Mouse (Mus musculus): ENCODE measurements around the gene Amph. TPM values are rescaled to one million over a fixed set of nuclear protein-coding genes. Genes with fewer than 3 reads are reported as not detected.

The Amph gene
- polyA plus RNA-seq, 1 experiment: 0.59 TPM

- no peaks in the 10 kb centered on the region for H3K4me1 ChIP-seq (ENCODE audit: control insufficient read depth, insufficient read depth, insufficient read length, low read length)
- no peak overlapping the region for H3K4me3 ChIP-seq (ENCODE audit: insufficient read depth, low read depth, low read length)
- no peak overlapping the region for H3K27ac ChIP-seq (replicated peaks; ENCODE audit: low read depth, low read length)
These were observed 54.5 kb downstream of the Amph start for GRCm38 (mm10) chr13:19002502-19002901.

GRCm38 (mm10) chr13:19004406-19004805 is 56.4 kb downstream of the Amph start:
- no peaks in the 10 kb centered on the region for H3K4me1 ChIP-seq (ENCODE audit: control insufficient read depth, insufficient read depth, insufficient read length, low read length)
- no peak overlapping the region for H3K27ac ChIP-seq (replicated peaks; ENCODE audit: low read depth, low read length)
- no peak overlapping the region for H3K4me3 ChIP-seq (ENCODE audit: insufficient read depth, low read depth, low read length)

GRCm38 (mm10) chr13:19008440-19008839 is 60.4 kb downstream of the Amph start:
- no peak overlapping the region for H3K27ac ChIP-seq (replicated peaks; ENCODE audit: low read depth, low read length)
- H3K4me1 ChIP-seq (ENCODE audit: control insufficient read depth, insufficient read depth, insufficient read length, low read length): no peaks in the 10 kb centered on the region
- no peak overlapping the region for H3K4me3 ChIP-seq (ENCODE audit: insufficient read depth, low read depth, low read length)

GRCm38 (mm10) chr13:19014825-19015375 is 66.9 kb downstream of the Amph start:
- no peaks in the 10 kb centered on the region for H3K4me1 ChIP-seq (ENCODE audit: control insufficient read depth, insufficient read depth, insufficient read length, low read length)
- H3K27ac ChIP-seq (replicated peaks; ENCODE audit: low read depth, low read length): no peak overlapping the region
- H3K4me3 ChIP-seq (ENCODE audit: insufficient read depth, low read depth, low read length): no peak overlapping the region

GRCm38 (mm10) chr13:19021529-19021928 is 73.5 kb downstream of the Amph start:
- Histone ChIP-seq H3K4me1 (ENCODE audit: control insufficient read depth, insufficient read depth, insufficient read length, low read length) (no peaks in the 10 kb centered on the region), H3K27ac (replicated peaks; ENCODE audit: low read depth, low read length) (no peak overlapping the region), H3K4me3 (ENCODE audit: insufficient read depth, low read depth, low read length) (no peak overlapping the region)

- H3K4me1 ChIP-seq (ENCODE audit: control insufficient read depth, insufficient read depth, insufficient read length, low read length): no peaks in the 10 kb centered on the region
- H3K27ac ChIP-seq (replicated peaks; ENCODE audit: low read depth, low read length): no peak overlapping the region
- H3K4me3 ChIP-seq (ENCODE audit: insufficient read depth, low read depth, low read length): no peak overlapping the region
These were observed 74.3 kb downstream of the Amph start for GRCm38 (mm10) chr13:19022310-19022709.

GRCm38 (mm10) chr13:19025091-19025688 is 77.2 kb downstream of the Amph start:
- Histone ChIP-seq H3K27ac (replicated peaks; ENCODE audit: low read depth, low read length) (no peak overlapping the region), H3K4me1 (ENCODE audit: control insufficient read depth, insufficient read depth, insufficient read length, low read length) (no peaks in the 10 kb centered on the region), H3K4me3 (ENCODE audit: insufficient read depth, low read depth, low read length) (no peak overlapping the region)

GRCm38 (mm10) chr13:19025906-19026305 is 77.9 kb downstream of the Amph start:
- Histone ChIP-seq H3K4me1 (ENCODE audit: control insufficient read depth, insufficient read depth, insufficient read length, low read length) (no peaks in the 10 kb centered on the region), H3K4me3 (ENCODE audit: insufficient read depth, low read depth, low read length) (no peak overlapping the region), H3K27ac (replicated peaks; ENCODE audit: low read depth, low read length) (no peak overlapping the region)

- Histone ChIP-seq H3K4me1 (ENCODE audit: control insufficient read depth, insufficient read depth, insufficient read length, low read length) (no peaks in the 10 kb centered on the region), H3K27ac (replicated peaks; ENCODE audit: low read depth, low read length) (no peak overlapping the region), H3K4me3 (ENCODE audit: insufficient read depth, low read depth, low read length) (no peak overlapping the region)
These were observed 78.9 kb downstream of the Amph start for GRCm38 (mm10) chr13:19026923-19027322.

GRCm38 (mm10) chr13:19027766-19028350 is 79.9 kb downstream of the Amph start:
- Histone ChIP-seq H3K4me3 (ENCODE audit: insufficient read depth, low read depth, low read length) (no peak overlapping the region), H3K27ac (replicated peaks; ENCODE audit: low read depth, low read length) (no peak overlapping the region)

GRCm38 (mm10) chr13:19031916-19032688 is 84.1 kb downstream of the Amph start:
- no peak overlapping the region for H3K4me3 ChIP-seq (ENCODE audit: insufficient read depth, low read depth, low read length)
- no peaks in the 10 kb centered on the region for H3K4me1 ChIP-seq (ENCODE audit: control insufficient read depth, insufficient read depth, insufficient read length, low read length)
- no peak overlapping the region for H3K27ac ChIP-seq (replicated peaks; ENCODE audit: low read depth, low read length)

More at GRCm38 (mm10) chr13:19027766-19028350, 79.9 kb downstream of the Amph start:
- no peaks in the 10 kb centered on the region for H3K4me1 ChIP-seq (ENCODE audit: control insufficient read depth, insufficient read depth, insufficient read length, low read length)

- Histone ChIP-seq H3K4me3 (ENCODE audit: insufficient read depth, low read depth, low read length) (no peak overlapping the region), H3K4me1 (ENCODE audit: control insufficient read depth, insufficient read depth, insufficient read length, low read length) (no peaks in the 10 kb centered on the region), H3K27ac (replicated peaks; ENCODE audit: low read depth, low read length) (no peak overlapping the region)
These were observed 104.1 kb downstream of the Amph start for GRCm38 (mm10) chr13:19052090-19052489.

GRCm38 (mm10) chr13:19054504-19054903 is 106.5 kb downstream of the Amph start:
- Histone ChIP-seq H3K4me1 (ENCODE audit: control insufficient read depth, insufficient read depth, insufficient read length, low read length) (no peaks in the 10 kb centered on the region), H3K27ac (replicated peaks; ENCODE audit: low read depth, low read length) (no peak overlapping the region), H3K4me3 (ENCODE audit: insufficient read depth, low read depth, low read length) (no peak overlapping the region)

- H3K27ac ChIP-seq (replicated peaks; ENCODE audit: low read depth, low read length): no peak overlapping the region
- no peaks in the 10 kb centered on the region for H3K4me1 ChIP-seq (ENCODE audit: control insufficient read depth, insufficient read depth, insufficient read length, low read length)
- H3K4me3 ChIP-seq (ENCODE audit: insufficient read depth, low read depth, low read length): no peak overlapping the region
These were observed 124.3 kb downstream of the Amph start for GRCm38 (mm10) chr13:19072261-19072660.

GRCm38 (mm10) chr13:19077427-19077826 is 129.4 kb downstream of the Amph start:
- no peak overlapping the region for H3K4me3 ChIP-seq (ENCODE audit: insufficient read depth, low read depth, low read length)
- no peak overlapping the region for H3K27ac ChIP-seq (replicated peaks; ENCODE audit: low read depth, low read length)
- no peaks in the 10 kb centered on the region for H3K4me1 ChIP-seq (ENCODE audit: control insufficient read depth, insufficient read depth, insufficient read length, low read length)

Measured in brown adipose tissue, adult 24 weeks (tissue).